Mouse (Mus musculus) limb, embryonic 14.5 days (tissue): ENCODE measurements around the gene Glce. TPM values are rescaled to one million over a fixed set of nuclear protein-coding genes. Genes with fewer than 3 reads are reported as not detected.

Source experiments
- ATAC-seq: fragments of 200-750 bp; cut with Nextera tagmentation; 2 replicates; pipeline ENCODE4 v1.8.0; 2017; ENCODE audit warnings: low read depth, moderate number of reproducible peaks, moderate TSS enrichment; ENCODE audit not compliant: low FRiP score
- DNase-seq: peaks from one replicate; pipeline ENCODE4 v3.0.0-alpha.2; 2015; ENCODE audit warnings: low spot score
- H3K27ac ChIP-seq: fragments of 300-500 bp; sonication (generic); replicated peaks from 2 replicates; pipeline ENCODE4 v1.5.1; 2014; ENCODE audit warnings: low read depth, mild to moderate bottlenecking, low read length, moderate library complexity, mixed read lengths
- H3K27me3 ChIP-seq: fragments of 300-500 bp; sonication (generic); 2 replicates; pipeline ENCODE4 v1.6.1; 2014; ENCODE audit warnings: low read length, mixed read lengths; ENCODE audit not compliant: control insufficient read depth, insufficient read depth
- H3K36me3 ChIP-seq: fragments of 300-500 bp; sonication (generic); 2 replicates; pipeline ENCODE4 v1.6.1; 2014; ENCODE audit warnings: mild to moderate bottlenecking, low read length, moderate library complexity, mixed read lengths; ENCODE audit not compliant: control insufficient read depth, insufficient read depth
- H3K4me1 ChIP-seq: fragments of 300-500 bp; sonication (generic); 2 replicates; pipeline ENCODE4 v1.6.1; 2014; ENCODE audit warnings: antibody characterized with exemption, low read length, mixed read lengths; ENCODE audit not compliant: control insufficient read depth, insufficient read depth
- H3K4me2 ChIP-seq: fragments of 300-500 bp; sonication (generic); replicated peaks from 2 replicates; pipeline ENCODE4 v1.6.1; 2014; ENCODE audit warnings: low read depth, mild to moderate bottlenecking, low read length, moderate library complexity; ENCODE audit not compliant: severe bottlenecking
- H3K4me3 ChIP-seq: fragments of 300-500 bp; sonication (generic); replicated peaks from 2 replicates; pipeline ENCODE4 v1.5.1; 2014; ENCODE audit warnings: low read length
- H3K9ac ChIP-seq: fragments of 300-500 bp; sonication (generic); 2 replicates; pipeline ENCODE4 v1.6.1; 2014; ENCODE audit warnings: mild to moderate bottlenecking, low read depth, low read length, moderate library complexity; ENCODE audit not compliant: severe bottlenecking
- H3K9me3 ChIP-seq: fragments of 300-500 bp; sonication (generic); 2 replicates; pipeline ENCODE4 v1.6.1; 2016; ENCODE audit warnings: low read length; ENCODE audit not compliant: control insufficient read depth
- POLR2A ChIP-seq: fragments of 200-500 bp; IDR thresholded peaks from 2 replicates; pipeline ENCODE4 v1.8.0; 2012; ENCODE audit warnings: inconsistent platforms, mild to moderate bottlenecking, moderate library complexity, borderline replicate concordance; ENCODE audit not compliant: insufficient read depth, insufficient read length; ENCODE audit errors: extremely low read depth
- WGBS: fragments of 180-500 bp; shearing (Covaris S2); extraction: QIAGEN DNeasy Blood & Tissue Kit; methylation state at CpG from one replicate; pipeline ENCODE4 v1.1.7; 2014; 5-methylcytosine and 5-hydroxymethylcytosine counted together
- polyA plus RNA-seq, 2 experiments: library from polyadenylated mRNA; depleted of rRNA in 1 of 2; stranded (reverse) in 1 of 2; unstranded in 1 of 2; fragments of >200 nt; fragmentation: Nextera tagmentation in 1 of 2; extraction: Ambion mirVana in 1 of 2; gene quantifications; 2 replicates each; pipeline versions ENCODE4 v1.2.1 to v1.2.3; 2012 to 2014

Glce gene
- polyA plus RNA-seq, 2 experiments: 17.9 to 31.9 TPM

GRCm38 (mm10) chr9:62023879-62024278 is 98.6 kb downstream of the Glce start:
- H3K9me3 ChIP-seq: no peaks in the 10 kb centered on the region
- WGBS: 41% methylated on average over 4 of the region's 4 CpGs
- TF ChIP-seq POLR2A: no peak
- peaks cover 3% of the 10 kb centered on the region; the same call in 1 of the 2 replicates for H3K27me3 ChIP-seq
- ATAC-seq (no peak), DNase-seq (no peak)
- H3K9ac ChIP-seq: no peak overlapping the region
- H3K4me2 ChIP-seq: no peak overlapping the region
- H3K36me3 ChIP-seq: no peaks in the 10 kb centered on the region
- H3K4me3 ChIP-seq: no peak overlapping the region
- no peak overlapping the region for H3K27ac ChIP-seq
- 0 out of 2 replicates have a peak, but pooled peaks cover 3% of the 10 kb centered on the region for H3K4me1 ChIP-seq

- no peak for TF ChIP-seq POLR2A
- Histone ChIP-seq H3K9me3 (no peaks in the 10 kb centered on the region), H3K4me2 (no peak overlapping the region), H3K36me3 (no peaks in the 10 kb centered on the region), H3K4me1 (0 out of 2 replicates have a peak, but pooled peaks cover 3% of the 10 kb centered on the region), H3K27me3 (peaks cover 3% of the 10 kb centered on the region; the same call in 1 of the 2 replicates), H3K27ac (no peak overlapping the region), H3K9ac (no peak overlapping the region), H3K4me3 (no peak overlapping the region)
- WGBS: 81% methylated on average over 6 of the region's 6 CpGs
- ATAC-seq (no peak), DNase-seq (no peak)
These were observed 99.3 kb downstream of the Glce start for GRCm38 (mm10) chr9:62022961-62023680.

GRCm38 (mm10) chr9:62021583-62022120 is 100.8 kb downstream of the Glce start:
- ATAC-seq: no peak
- WGBS: 32% methylated on average over 7 of the region's 7 CpGs
- H3K36me3 ChIP-seq: no peaks in the 10 kb centered on the region

GRCm38 (mm10) chr9:62020259-62020658 is 102.2 kb downstream of the Glce start:
- Histone ChIP-seq H3K9me3 (no peaks in the 10 kb centered on the region), H3K27ac (no peak overlapping the region), H3K27me3 (no peaks in the 10 kb centered on the region), H3K4me2 (no peak overlapping the region), H3K36me3 (no peaks in the 10 kb centered on the region), H3K4me1 (no peaks in the 10 kb centered on the region), H3K4me3 (no peak overlapping the region), H3K9ac (no peak overlapping the region)
- no peak for TF ChIP-seq POLR2A
- 84% methylated on average over 7 of the region's 7 CpGs for WGBS
- ATAC-seq (no peak), DNase-seq (no peak)

More at GRCm38 (mm10) chr9:62021583-62022120, 100.8 kb downstream of the Glce start:
- Histone ChIP-seq H3K4me3 (no peak overlapping the region), H3K4me2 (no peak overlapping the region), H3K27ac (no peak overlapping the region), H3K4me1 (no peaks in the 10 kb centered on the region), H3K9ac (no peak overlapping the region), H3K9me3 (no peaks in the 10 kb centered on the region), H3K27me3 (peaks cover 3% of the 10 kb centered on the region; the same call in 1 of the 2 replicates)
- DNase-seq: no peak
- TF ChIP-seq POLR2A: no peak

GRCm38 (mm10) chr9:62018229-62019093 is 104.0 kb downstream of the Glce start:
- TF ChIP-seq POLR2A: no peak
- no peak for ATAC-seq
- 76% methylated on average over 14 of the region's 14 CpGs for WGBS
- H3K27me3 ChIP-seq: no peaks in the 10 kb centered on the region
- no peak overlapping the region for H3K4me3 ChIP-seq
- no peak overlapping the region for H3K4me2 ChIP-seq
- H3K27ac ChIP-seq: no peak overlapping the region
- DNase-seq: no peak
- H3K4me1 ChIP-seq: no peaks in the 10 kb centered on the region
- H3K36me3 ChIP-seq: no peaks in the 10 kb centered on the region
- no peaks in the 10 kb centered on the region for H3K9me3 ChIP-seq
- H3K9ac ChIP-seq: no peak overlapping the region
